Mouse (Mus musculus) kidney, embryonic 14.5 days (tissue): ENCODE results near the gene Iqcf3. TPM values are rescaled to one million over a fixed set of nuclear protein-coding genes. Genes with fewer than 3 reads are reported as not detected.

Experiments used
- ATAC-seq: fragments of 200-750 bp; cut with Nextera tagmentation; 2 replicates; pipeline ENCODE4 v1.8.0; 2017; ENCODE audit warnings: moderate number of reproducible peaks, mild to moderate bottlenecking, moderate TSS enrichment, moderate library complexity; ENCODE audit not compliant: low FRiP score, low TSS enrichment
- H3K27ac ChIP-seq: fragments of 300-500 bp; sonication (generic); 2 replicates; pipeline ENCODE4 v1.5.1; 2014; ENCODE audit warnings: low read depth, mild to moderate bottlenecking, low read length, moderate library complexity, mixed read lengths
- H3K27me3 ChIP-seq: fragments of 300-500 bp; sonication (generic); 2 replicates; pipeline ENCODE4 v1.6.1; 2014; ENCODE audit warnings: mild to moderate bottlenecking, low read length; ENCODE audit not compliant: control insufficient read depth, insufficient read depth
- H3K36me3 ChIP-seq: fragments of 300-500 bp; sonication (generic); 2 replicates; pipeline ENCODE4 v1.6.1; 2014; ENCODE audit warnings: low read length, mixed read lengths; ENCODE audit not compliant: control insufficient read depth, insufficient read depth
- H3K4me1 ChIP-seq: fragments of 300-500 bp; sonication (generic); 2 replicates; pipeline ENCODE4 v1.6.1; 2014; ENCODE audit warnings: low read length, mixed read lengths; ENCODE audit not compliant: control insufficient read depth, insufficient read depth
- H3K4me2 ChIP-seq: fragments of 300-500 bp; sonication (generic); replicated peaks from 2 replicates; pipeline ENCODE4 v1.6.1; 2014; ENCODE audit warnings: low read depth, mild to moderate bottlenecking, low read length
- H3K4me3 ChIP-seq: fragments of 300-500 bp; sonication (generic); 2 replicates; pipeline ENCODE4 v1.5.1; 2014; ENCODE audit warnings: mild to moderate bottlenecking, low read length
- H3K9ac ChIP-seq: fragments of 300-500 bp; sonication (generic); 2 replicates; pipeline ENCODE4 v1.6.1; 2014; ENCODE audit warnings: low read depth, mild to moderate bottlenecking, low read length, moderate library complexity
- H3K9me3 ChIP-seq: fragments of 300-500 bp; sonication (generic); 2 replicates; pipeline ENCODE4 v1.6.1; 2016; ENCODE audit warnings: low read length; ENCODE audit not compliant: control insufficient read depth
- WGBS: fragments of 180-500 bp; shearing (Covaris S2); extraction: QIAGEN DNeasy Blood & Tissue Kit; methylation state at CpG from one replicate; pipeline ENCODE4 v1.1.7; 2014; 5-methylcytosine and 5-hydroxymethylcytosine counted together
- polyA plus RNA-seq: library from polyadenylated mRNA; unstranded; fragments of >200 nt; fragmentation: Nextera tagmentation; extraction: Ambion mirVana; gene quantifications from 2 replicates; pipeline ENCODE4 v1.2.1, GENCODE M21; 2014

The Iqcf3 gene
- polyA plus RNA-seq, 1 experiment from 2014 or later: not detected

GRCm38 (mm10) chr9:106471892-106472291 is 89.5 kb downstream of the Iqcf3 start:
- Histone ChIP-seq H3K9me3 (no peaks in the 10 kb centered on the region), H3K27me3 (no peaks in the 10 kb centered on the region), H3K4me3 (no peak overlapping the region), H3K27ac (no peak overlapping the region), H3K4me2 (peak overlapping the region; percentile 24; the same call in 1 of the 2 replicates), H3K4me1 (peaks cover 17% of the 10 kb centered on the region), H3K9ac (no peak overlapping the region), H3K36me3 (no peaks in the 10 kb centered on the region)
- peak; percentile 24; the same call in 1 of the 2 replicates for ATAC-seq
- 10% methylated on average over 5 of the region's 5 CpGs for WGBS

- Histone ChIP-seq H3K9me3 (no peaks in the 10 kb centered on the region), H3K4me3 (no peak overlapping the region), H3K4me2 (peak overlapping the region; percentile 24; the same call in 1 of the 2 replicates), H3K9ac (no peak overlapping the region), H3K36me3 (no peaks in the 10 kb centered on the region), H3K27ac (no peak overlapping the region), H3K4me1 (peaks cover 12% of the 10 kb centered on the region), H3K27me3 (no peaks in the 10 kb centered on the region)
- 70% methylated on average over 14 of the region's 14 CpGs for WGBS
- no peak for ATAC-seq
Observed at GRCm38 (mm10) chr9:106470991-106471750, 90.3 kb downstream of the Iqcf3 start.

GRCm38 (mm10) chr9:106469776-106470175 is 91.7 kb downstream of the Iqcf3 start:
- Histone ChIP-seq H3K4me2 (no peak overlapping the region), H3K4me3 (no peak overlapping the region), H3K27me3 (no peaks in the 10 kb centered on the region), H3K4me1 (peaks cover 13% of the 10 kb centered on the region; the same call in 1 of the 2 replicates), H3K9ac (peak overlapping the region; percentile 9; the same call in 1 of the 2 replicates), H3K27ac (no peak overlapping the region), H3K9me3 (no peaks in the 10 kb centered on the region), H3K36me3 (no peaks in the 10 kb centered on the region)
- ATAC-seq: no peak
- 70% methylated on average over 9 of the region's 9 CpGs for WGBS

- no peak for ATAC-seq
- Histone ChIP-seq H3K9ac (0 out of 2 replicates have a peak overlapping the region, but pooled peaks have one; percentile 9), H3K27me3 (no peaks in the 10 kb centered on the region), H3K36me3 (no peaks in the 10 kb centered on the region), H3K4me2 (no peak overlapping the region), H3K27ac (no peak overlapping the region), H3K4me1 (peaks cover 13% of the 10 kb centered on the region), H3K4me3 (no peak overlapping the region), H3K9me3 (no peaks in the 10 kb centered on the region)
- WGBS: 62% methylated on average over 6 of the region's 6 CpGs
Observed at GRCm38 (mm10) chr9:106469317-106469716, 92.1 kb downstream of the Iqcf3 start.

GRCm38 (mm10) chr9:106467746-106468145 is 93.7 kb downstream of the Iqcf3 start:
- H3K4me1 ChIP-seq: peaks cover 13% of the 10 kb centered on the region
- no peak overlapping the region for H3K9ac ChIP-seq
- no peaks in the 10 kb centered on the region for H3K9me3 ChIP-seq
- H3K4me3 ChIP-seq: no peak overlapping the region
- H3K27me3 ChIP-seq: no peaks in the 10 kb centered on the region
- H3K4me2 ChIP-seq: no peak overlapping the region
- peaks cover 10% of the 10 kb centered on the region for H3K36me3 ChIP-seq
- no peak overlapping the region for H3K27ac ChIP-seq
- no peak for ATAC-seq
- WGBS: 80% methylated on average over 7 of the region's 7 CpGs

- Histone ChIP-seq H3K9me3 (no peaks in the 10 kb centered on the region), H3K27me3 (no peaks in the 10 kb centered on the region), H3K4me1 (peaks cover 9% of the 10 kb centered on the region), H3K4me2 (no peak overlapping the region), H3K27ac (no peak overlapping the region), H3K4me3 (no peak overlapping the region), H3K9ac (no peak overlapping the region), H3K36me3 (peaks cover 19% of the 10 kb centered on the region)
- no peak for ATAC-seq
- 90% methylated on average over 6 of the region's 6 CpGs for WGBS
Observed at GRCm38 (mm10) chr9:106466721-106467120, 94.7 kb downstream of the Iqcf3 start.

- no peak for ATAC-seq
Observed at GRCm38 (mm10) chr9:106465571-106466200, 95.7 kb downstream of the Iqcf3 start, which contains the start of gene Gpr62. Gpr62 (minus strand) TSS chr9:106465938.

GRCm38 (mm10) chr9:106464751-106465541 is 96.5 kb downstream of the Iqcf3 start:
- peak overlapping the region; percentile 75 for H3K9ac ChIP-seq
- peaks cover 18% of the 10 kb centered on the region for H3K4me1 ChIP-seq

More at GRCm38 (mm10) chr9:106465571-106466200, 95.7 kb downstream of the Iqcf3 start, which contains the start of gene Gpr62:
- Histone ChIP-seq H3K4me1 (peaks cover 11% of the 10 kb centered on the region), H3K36me3 (peaks cover 28% of the 10 kb centered on the region), H3K4me2 (peak within 1 kb of the TSS; percentile 98), H3K9me3 (no peaks in the 10 kb centered on the region), H3K4me3 (peak within 1 kb of the TSS; percentile 53), H3K27ac (peak within 1 kb of the TSS; percentile 67), H3K9ac (peak within 1 kb of the TSS; percentile 75), H3K27me3 (no peaks in the 10 kb centered on the region)
- 25% methylated on average over 26 of the region's 26 CpGs for WGBS

More at GRCm38 (mm10) chr9:106464751-106465541, 96.5 kb downstream of the Iqcf3 start:
- Histone ChIP-seq H3K9me3 (no peaks in the 10 kb centered on the region), H3K36me3 (peaks cover 35% of the 10 kb centered on the region), H3K27me3 (no peaks in the 10 kb centered on the region), H3K27ac (peak overlapping the region; percentile 67), H3K4me3 (peak overlapping the region; percentile 53), H3K4me2 (peak overlapping the region; percentile 98)
- peak; percentile 81 for ATAC-seq
- 2% methylated on average over 67 of the region's 99 CpGs for WGBS
